In genomic region chrX:131663622-131664021, GRCm38 (mm10) we compare ENCODE assay signal across 25 mouse cellular contexts.
"Had no signal": no experiment of that assay in that cellular context is flagged by ENCODE, and none has a peak within 500 bp of the region (broad histone marks: within the 10 kb centered on the region; RNA-seq: fewer than 3 reads in every experiment).

No protein-coding gene starts in this region.

- H3K9ac ChIP-seq: embryonic facial prominence, embryonic 12.5 days; embryonic facial prominence, embryonic 13.5 days; embryonic facial prominence, embryonic 15.5 days; forebrain, embryonic 12.5 days; forebrain, embryonic 13.5 days; forebrain, embryonic 15.5 days; forebrain, postnatal 0 days had no signal

- H3K4me1 ChIP-seq: embryonic facial prominence, embryonic 10.5 days; embryonic facial prominence, embryonic 12.5 days; embryonic facial prominence, embryonic 13.5 days; embryonic facial prominence, embryonic 15.5 days; forebrain, embryonic 10.5 days; forebrain, embryonic 12.5 days; forebrain, embryonic 13.5 days; forebrain, embryonic 15.5 days had no signal

- H3K27me3 ChIP-seq: embryonic facial prominence, embryonic 12.5 days; embryonic facial prominence, embryonic 13.5 days; embryonic facial prominence, embryonic 15.5 days; forebrain, embryonic 12.5 days; forebrain, embryonic 13.5 days; forebrain, embryonic 15.5 days had no signal

- H3K4me3 ChIP-seq: embryonic facial prominence, embryonic 10.5 days; embryonic facial prominence, embryonic 12.5 days; embryonic facial prominence, embryonic 13.5 days; embryonic facial prominence, embryonic 15.5 days; erythroblast, embryonic 14.5 days; forebrain, embryonic 10.5 days; forebrain, embryonic 12.5 days; forebrain, embryonic 13.5 days; forebrain, embryonic 15.5 days; gastrocnemius, adult 2 months; heart, adult 2 months had no signal

- H3K27ac ChIP-seq: embryonic facial prominence, embryonic 10.5 days; embryonic facial prominence, embryonic 12.5 days; embryonic facial prominence, embryonic 13.5 days; embryonic facial prominence, embryonic 15.5 days; forebrain, embryonic 10.5 days; forebrain, embryonic 12.5 days; forebrain, embryonic 13.5 days; forebrain, embryonic 15.5 days; gastrocnemius, adult 2 months; heart, adult 2 months had no signal

- DNase-seq: cerebellum, adult 9-10 months; cerebellum, adult 9-11 months; cerebellum, postnatal 10 days; cerebellum, postnatal 14 days; cerebellum, postnatal 25 days; cerebellum, postnatal 36 days; embryo, embryonic 11 days; forebrain, postnatal 0 days; gastrocnemius, adult 2 months; gastrocnemius, postnatal 10 days; gastrocnemius, postnatal 14 days; gastrocnemius, postnatal 25 days; gastrocnemius, postnatal 36 days; heart, adult 11 months; heart, adult 18-20 months; heart, adult 2 months had no signal

- H3K36me3 ChIP-seq: embryonic facial prominence, embryonic 10.5 days; embryonic facial prominence, embryonic 12.5 days; embryonic facial prominence, embryonic 13.5 days; embryonic facial prominence, embryonic 15.5 days; forebrain, embryonic 10.5 days; forebrain, embryonic 12.5 days; forebrain, embryonic 15.5 days had no signal

- H3K9me3 ChIP-seq: embryonic facial prominence, embryonic 10.5 days; embryonic facial prominence, embryonic 12.5 days; embryonic facial prominence, embryonic 13.5 days; embryonic facial prominence, embryonic 15.5 days; forebrain, embryonic 10.5 days; forebrain, embryonic 12.5 days; forebrain, embryonic 13.5 days; forebrain, embryonic 15.5 days had no signal
